In genomic region chr17:66808186-66808585, GRCm38 (mm10) we compare ENCODE assay signal across 23 mouse cellular contexts.
"Had no signal": no experiment of that assay in that cellular context is flagged by ENCODE, and none has a peak within 500 bp of the region (broad histone marks: within the 10 kb centered on the region; RNA-seq: fewer than 3 reads in every experiment).

No protein-coding gene starts in this region.

- H3K4me3 ChIP-seq: kidney, embryonic 15.5 days; limb, embryonic 10.5 days; limb, embryonic 13.5 days; liver, embryonic 12.5 days; liver, embryonic 15.5 days; midbrain, embryonic 12.5 days; midbrain, embryonic 15.5 days; neural tube, embryonic 12.5 days; neural tube, embryonic 15.5 days had no signal

- ATAC-seq: liver, embryonic 12.5 days; midbrain, embryonic 15.5 days had no signal

- H3K4me1 ChIP-seq: kidney, embryonic 15.5 days; limb, embryonic 13.5 days; liver, embryonic 12.5 days; liver, embryonic 15.5 days; midbrain, embryonic 12.5 days had no signal

- H3K9me3 ChIP-seq: kidney, embryonic 15.5 days; limb, embryonic 10.5 days; limb, embryonic 13.5 days; liver, embryonic 12.5 days; liver, embryonic 15.5 days; midbrain, embryonic 12.5 days; midbrain, embryonic 15.5 days; neural tube, embryonic 12.5 days; neural tube, embryonic 15.5 days had no signal

- H3K36me3 ChIP-seq: limb, embryonic 10.5 days; limb, embryonic 13.5 days; liver, embryonic 12.5 days; liver, embryonic 15.5 days; midbrain, embryonic 12.5 days; midbrain, embryonic 15.5 days; neural tube, embryonic 12.5 days; neural tube, embryonic 15.5 days had no signal

- H3K9ac ChIP-seq: kidney, embryonic 15.5 days; limb, embryonic 13.5 days; liver, embryonic 12.5 days; liver, embryonic 15.5 days; midbrain, embryonic 12.5 days; midbrain, embryonic 15.5 days; neural tube, embryonic 12.5 days; neural tube, embryonic 15.5 days had no signal

- H3K4me2 ChIP-seq: kidney, embryonic 15.5 days; limb, embryonic 13.5 days; liver, embryonic 12.5 days; liver, embryonic 15.5 days; midbrain, embryonic 12.5 days; midbrain, embryonic 15.5 days; neural tube, embryonic 12.5 days; neural tube, embryonic 15.5 days had no signal

- DNase-seq: kidney, postnatal 10 days; kidney, postnatal 36 days; layer of hippocampus, postnatal 36 days; liver; lung, adult 18-20 months; lung, postnatal 14 days; right cerebral cortex, adult 18-20 months; right cerebral cortex, postnatal 14 days; right cerebral cortex, postnatal 4 days; thymus, adult 2 months; thymus, postnatal 14 days; thymus, postnatal 4 days had no signal

- H3K27ac ChIP-seq: kidney, embryonic 15.5 days; limb, embryonic 10.5 days; limb, embryonic 13.5 days; liver, embryonic 12.5 days; liver, embryonic 15.5 days; macrophage; midbrain, embryonic 12.5 days; midbrain, embryonic 15.5 days; neural tube, embryonic 12.5 days; neural tube, embryonic 15.5 days; stomach, postnatal 0 days had no signal

- H3K27me3 ChIP-seq: kidney, embryonic 15.5 days; limb, embryonic 13.5 days; liver, embryonic 12.5 days; liver, embryonic 15.5 days; midbrain, embryonic 15.5 days; neural tube, embryonic 12.5 days; neural tube, embryonic 15.5 days had no signal
